Mouse (Mus musculus) limb, embryonic 15.5 days (tissue): Measurements from ENCODE around the gene Dkkl1. TPM values are rescaled to one million over a fixed set of nuclear protein-coding genes. Genes with fewer than 3 reads are reported as not detected.
"Not testable (repeated sequence)": the region's sequence is repeated elsewhere in the genome, so short reads cannot be mapped to it uniquely, and the experiment has no call there.

ENCODE experiments used
- ATAC-seq: fragments of 200-750 bp; cut with Nextera tagmentation; 2 replicates; pipeline ENCODE4 v1.8.0; 2017; ENCODE audit warnings: low read depth, moderate TSS enrichment; ENCODE audit not compliant: insufficient number of reproducible peaks, low FRiP score, low TSS enrichment
- H3K27ac ChIP-seq: fragments of 300-500 bp; sonication (generic); 2 replicates; pipeline ENCODE4 v1.5.1; 2015; ENCODE audit warnings: moderate library complexity, mild to moderate bottlenecking, inconsistent platforms
- H3K27me3 ChIP-seq: fragments of 300-500 bp; sonication (generic); 2 replicates; pipeline ENCODE4 v1.6.1; 2015; ENCODE audit warnings: inconsistent platforms
- H3K36me3 ChIP-seq: fragments of 300-500 bp; sonication (generic); 2 replicates; pipeline ENCODE4 v1.6.1; 2015; ENCODE audit warnings: inconsistent platforms
- H3K4me1 ChIP-seq: fragments of 300-500 bp; sonication (generic); 2 replicates; pipeline ENCODE4 v1.6.1; 2015; ENCODE audit warnings: inconsistent platforms
- H3K4me2 ChIP-seq: fragments of 300-500 bp; sonication (generic); 2 replicates; pipeline ENCODE4 v1.6.1; 2015; ENCODE audit warnings: mild to moderate bottlenecking, inconsistent platforms
- H3K4me3 ChIP-seq: fragments of 300-500 bp; sonication (generic); 2 replicates; pipeline ENCODE4 v1.5.1; 2015; ENCODE audit warnings: mild to moderate bottlenecking, inconsistent platforms
- H3K9ac ChIP-seq: fragments of 300-500 bp; sonication (generic); 2 replicates; pipeline ENCODE4 v1.6.1; 2015; ENCODE audit warnings: inconsistent platforms
- H3K9me3 ChIP-seq: fragments of 300-500 bp; sonication (generic); 2 replicates; pipeline ENCODE4 v1.6.1; 2016; ENCODE audit warnings: inconsistent platforms
- WGBS: fragments of 180-500 bp; shearing (Covaris S2); methylation state at CpG from one replicate; pipeline ENCODE4 v1.1.7; 2015; 5-methylcytosine and 5-hydroxymethylcytosine counted together
- polyA plus RNA-seq: library from polyadenylated mRNA; unstranded; fragments of >200 nt; fragmentation: Nextera tagmentation; extraction: Ambion mirVana; gene quantifications from 2 replicates; pipeline ENCODE4 v1.2.1, GENCODE M21; 2015

Dkkl1 gene
- polyA plus RNA-seq, 1 experiment from 2014 or later, result 51.2 TPM

GRCm38 (mm10) chr7:45175398-45175797, 36.5 kb downstream of the Dkkl1 start:
- no peak for ATAC-seq
- H3K27ac ChIP-seq, result no peak overlapping the region
- no peak overlapping the region for H3K9ac ChIP-seq
- WGBS, result 2% methylated on average over 13 of the region's 13 CpGs
- H3K9me3 ChIP-seq, result no peaks in the 10 kb centered on the region; the same call in 1 of the 2 replicates
- no peak overlapping the region for H3K4me3 ChIP-seq
- H3K27me3 ChIP-seq, result peaks cover 94% of the 10 kb centered on the region
- H3K4me2 ChIP-seq, result no peak overlapping the region
- peaks cover 20% of the 10 kb centered on the region for H3K4me1 ChIP-seq
- H3K36me3 ChIP-seq, result no peaks in the 10 kb centered on the region

- Histone ChIP-seq H3K27ac (no peak overlapping the region), H3K27me3 (peaks cover 94% of the 10 kb centered on the region), H3K4me3 (peak overlapping the region; percentile 21), H3K36me3 (no peaks in the 10 kb centered on the region), H3K4me2 (0 out of 2 replicates have a peak overlapping the region, but pooled peaks have one; percentile 15), H3K4me1 (peaks cover 20% of the 10 kb centered on the region), H3K9ac (no peak overlapping the region), H3K9me3 (peaks cover 4% of the 10 kb centered on the region; the same call in 1 of the 2 replicates)
- WGBS, result 3% methylated on average over 29 of the region's 29 CpGs
- no peak for ATAC-seq
Observed at GRCm38 (mm10) chr7:45174567-45175280, 37.2 kb downstream of the Dkkl1 start.

- 64% methylated on average over 1 of the region's 1 CpGs for WGBS
- peaks cover 94% of the 10 kb centered on the region for H3K27me3 ChIP-seq
- not testable (repeated sequence) for H3K9ac ChIP-seq, H3K36me3 ChIP-seq, H3K27ac ChIP-seq, H3K4me2 ChIP-seq, H3K4me3 ChIP-seq, H3K9me3 ChIP-seq, ATAC-seq
- peaks cover 20% of the 10 kb centered on the region for H3K4me1 ChIP-seq
Observed at GRCm38 (mm10) chr7:45173772-45174171, 38.2 kb downstream of the Dkkl1 start.

DNA sequence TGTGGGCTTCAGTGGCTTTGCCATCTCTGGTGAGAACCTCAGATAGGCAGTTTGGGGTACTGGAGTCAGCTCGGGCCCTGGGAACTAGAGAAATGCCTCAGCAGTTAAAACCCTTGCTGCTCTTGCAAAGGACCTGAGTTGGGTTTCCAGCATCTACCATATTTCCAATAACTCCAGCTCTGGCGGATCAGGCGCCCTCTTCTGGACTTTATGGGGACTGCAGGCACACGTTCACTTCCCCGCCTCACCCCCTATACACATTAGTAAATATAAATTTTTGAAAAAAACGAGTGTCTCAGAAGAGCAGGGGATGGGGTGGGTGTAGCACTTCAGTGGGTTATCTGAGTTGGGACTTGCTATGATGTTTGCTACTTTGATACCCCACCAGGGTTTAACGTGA, 39.0 kb downstream of the Dkkl1 start:
- H3K27me3 ChIP-seq, result peaks cover 94% of the 10 kb centered on the region
- H3K4me3 ChIP-seq, result no peak overlapping the region
- no peak for ATAC-seq
- H3K4me1 ChIP-seq, result peaks cover 20% of the 10 kb centered on the region
- no peak overlapping the region for H3K27ac ChIP-seq
- no peak overlapping the region for H3K9ac ChIP-seq
- no peak overlapping the region for H3K4me2 ChIP-seq
- H3K9me3 ChIP-seq, result peaks cover 8% of the 10 kb centered on the region; the same call in 1 of the 2 replicates
- no peaks in the 10 kb centered on the region for H3K36me3 ChIP-seq
- WGBS, result 55% methylated on average over 7 of the region's 7 CpGs

GRCm38 (mm10) chr7:45169495-45169894, 42.5 kb downstream of the Dkkl1 start:
- no peaks in the 10 kb centered on the region for H3K4me1 ChIP-seq
- ATAC-seq, result no peak
- H3K27me3 ChIP-seq, result peaks cover 94% of the 10 kb centered on the region
- no peak overlapping the region for H3K4me3 ChIP-seq
- no peak overlapping the region for H3K27ac ChIP-seq
- no peak overlapping the region for H3K4me2 ChIP-seq
- WGBS, result 87% methylated on average over 3 of the region's 3 CpGs
- no peak overlapping the region for H3K9ac ChIP-seq
- H3K9me3 ChIP-seq, result peaks cover 8% of the 10 kb centered on the region; the same call in 1 of the 2 replicates
- H3K36me3 ChIP-seq, result no peaks in the 10 kb centered on the region

GRCm38 (mm10) chr7:45168656-45169055, 43.3 kb downstream of the Dkkl1 start:
- Histone ChIP-seq H3K9me3 (peaks cover 8% of the 10 kb centered on the region; the same call in 1 of the 2 replicates), H3K9ac (no peak overlapping the region), H3K27ac (no peak overlapping the region), H3K4me3 (no peak overlapping the region), H3K4me1 (peaks cover 6% of the 10 kb centered on the region), H3K27me3 (peaks cover 95% of the 10 kb centered on the region), H3K36me3 (no peaks in the 10 kb centered on the region), H3K4me2 (no peak overlapping the region)
- WGBS, result 9% methylated on average over 24 of the region's 24 CpGs
- ATAC-seq, result no peak

DNA sequence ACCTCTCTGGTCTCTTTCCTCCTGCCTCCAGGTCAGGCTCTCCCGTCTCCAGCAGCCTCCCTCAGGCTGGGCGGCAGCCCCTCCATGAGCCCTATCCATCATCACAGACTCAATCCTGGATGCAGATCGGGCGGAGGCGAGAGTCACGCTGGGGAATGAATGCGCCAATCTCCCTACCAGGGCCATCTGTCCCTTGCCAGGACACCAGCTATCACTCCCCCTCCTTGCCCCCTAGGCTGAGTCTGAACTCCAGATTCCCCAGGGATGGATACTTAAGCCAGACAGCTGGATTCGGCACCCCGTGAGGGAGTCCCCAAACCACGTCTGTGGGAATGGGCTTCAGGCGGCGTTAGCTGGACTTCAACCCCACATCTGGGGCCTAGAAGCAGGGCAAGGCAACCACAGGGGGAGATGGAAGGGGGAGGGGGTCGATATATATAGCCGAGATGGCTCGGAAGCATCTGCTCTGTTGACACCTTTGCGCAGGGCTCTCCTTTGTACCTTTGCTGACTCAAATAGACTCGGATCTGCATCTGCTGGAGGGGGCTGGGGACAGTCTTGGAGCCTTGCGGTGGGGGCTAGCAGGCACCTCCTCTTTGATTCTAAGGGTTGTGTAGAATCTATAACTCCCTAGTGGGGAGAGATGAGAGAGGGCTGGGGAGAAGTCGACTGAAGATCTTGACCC, 44.0 kb downstream of the Dkkl1 start:
- no peak overlapping the region; the same call in 1 of the 2 replicates for H3K4me3 ChIP-seq
- H3K9me3 ChIP-seq, result peaks cover 8% of the 10 kb centered on the region; the same call in 1 of the 2 replicates
- H3K4me1 ChIP-seq, result peaks cover 8% of the 10 kb centered on the region
- ATAC-seq, result no peak
- peaks cover 99% of the 10 kb centered on the region for H3K27me3 ChIP-seq
- H3K9ac ChIP-seq, result no peak overlapping the region
- WGBS, result 1% methylated on average over 19 of the region's 19 CpGs
- no peak overlapping the region for H3K4me2 ChIP-seq
- H3K36me3 ChIP-seq, result no peaks in the 10 kb centered on the region
- no peak overlapping the region for H3K27ac ChIP-seq

GRCm38 (mm10) chr7:45166950-45167401, 45.0 kb downstream of the Dkkl1 start:
- H3K4me1 ChIP-seq, result peaks cover 16% of the 10 kb centered on the region
- ATAC-seq, result no peak
- WGBS, result 25% methylated on average over 8 of the region's 10 CpGs
- peaks cover 8% of the 10 kb centered on the region; the same call in 1 of the 2 replicates for H3K9me3 ChIP-seq
- no peak overlapping the region for H3K4me2 ChIP-seq
- H3K36me3 ChIP-seq, result no peaks in the 10 kb centered on the region
- peaks cover 96% of the 10 kb centered on the region for H3K27me3 ChIP-seq
- no peak overlapping the region for H3K9ac ChIP-seq
- H3K4me3 ChIP-seq, result no peak overlapping the region
- H3K27ac ChIP-seq, result no peak overlapping the region

GRCm38 (mm10) chr7:45165701-45166100, 46.2 kb downstream of the Dkkl1 start:
- Histone ChIP-seq H3K27me3 (peaks cover 84% of the 10 kb centered on the region), H3K27ac (no peak overlapping the region), H3K36me3 (peaks cover 3% of the 10 kb centered on the region; the same call in 1 of the 2 replicates), H3K9me3 (peaks cover 8% of the 10 kb centered on the region; the same call in 1 of the 2 replicates), H3K9ac (no peak overlapping the region), H3K4me3 (no peak overlapping the region), H3K4me1 (peaks cover 19% of the 10 kb centered on the region), H3K4me2 (no peak overlapping the region)
- no peak for ATAC-seq
- 51% methylated on average over 11 of the region's 11 CpGs for WGBS

DNA sequence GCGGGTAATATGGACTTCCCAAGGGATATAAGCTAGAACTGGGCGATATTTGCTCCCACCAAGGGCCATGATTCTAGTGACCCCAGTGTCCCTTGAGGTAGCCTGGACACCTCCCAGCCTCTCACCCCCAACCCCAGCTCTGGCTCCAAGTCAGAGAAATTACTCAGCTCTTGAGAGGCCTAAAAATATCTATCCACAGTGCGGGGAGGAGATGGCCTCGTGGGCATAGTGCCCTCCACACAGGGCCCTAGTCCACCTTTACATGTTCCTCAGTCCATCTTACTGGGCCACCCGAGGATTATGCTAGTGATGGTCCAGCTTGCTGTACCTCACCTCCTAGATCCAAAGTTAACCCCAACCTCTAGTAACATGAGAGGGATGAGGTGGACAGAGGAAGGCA, 47.1 kb downstream of the Dkkl1 start:
- Histone ChIP-seq H3K4me2 (no peak overlapping the region), H3K27ac (no peak overlapping the region), H3K9me3 (peaks cover 4% of the 10 kb centered on the region; the same call in 1 of the 2 replicates), H3K4me1 (peaks cover 19% of the 10 kb centered on the region), H3K4me3 (no peak overlapping the region), H3K9ac (no peak overlapping the region), H3K27me3 (peaks cover 75% of the 10 kb centered on the region), H3K36me3 (peaks cover 12% of the 10 kb centered on the region)
- no peak for ATAC-seq
- WGBS, result 74% methylated on average over 5 of the region's 5 CpGs

- H3K4me2 ChIP-seq, result peak within 1 kb of the TSS; percentile 73
- H3K27ac ChIP-seq, result no peak within 1 kb of the TSS
- peaks cover 21% of the 10 kb centered on the region for H3K36me3 ChIP-seq
- under 1% methylated on average over 40 of the region's 41 CpGs for WGBS
- H3K4me1 ChIP-seq, result peaks cover 19% of the 10 kb centered on the region
- H3K9ac ChIP-seq, result peak within 1 kb of the TSS; percentile 47
- peak within 1 kb of the TSS; percentile 46 for H3K4me3 ChIP-seq
- no peak for ATAC-seq
- no peaks in the 10 kb centered on the region for H3K9me3 ChIP-seq
- peaks cover 66% of the 10 kb centered on the region for H3K27me3 ChIP-seq
Observed at GRCm38 (mm10) chr7:45163735-45164490, 48.0 kb downstream of the Dkkl1 start, which contains the start of gene Slc17a7. Gene Slc17a7 (plus strand): TSS chr7:45163949.
